Mouse (Mus musculus) brain, embryonic 14.5 days (tissue): ENCODE results near the gene Hist1h2ac.

Source experiments
- CTCF ChIP-seq: fragments of 200-500 bp; IDR thresholded peaks from 2 replicates; pipeline ENCODE4 v1.5.1; 2012; ENCODE audit warnings: inconsistent platforms, mild to moderate bottlenecking, moderate library complexity, borderline replicate concordance; ENCODE audit not compliant: insufficient read depth, insufficient read length; ENCODE audit errors: extremely low read depth
- POLR2A ChIP-seq: fragments of 200-500 bp; IDR thresholded peaks from 2 replicates; pipeline ENCODE4 v1.6.1; 2012; ENCODE audit warnings: mild to moderate bottlenecking, inconsistent platforms, borderline replicate concordance; ENCODE audit not compliant: poor library complexity, insufficient read depth, insufficient read length, severe bottlenecking; ENCODE audit errors: extremely low read depth

DNA sequence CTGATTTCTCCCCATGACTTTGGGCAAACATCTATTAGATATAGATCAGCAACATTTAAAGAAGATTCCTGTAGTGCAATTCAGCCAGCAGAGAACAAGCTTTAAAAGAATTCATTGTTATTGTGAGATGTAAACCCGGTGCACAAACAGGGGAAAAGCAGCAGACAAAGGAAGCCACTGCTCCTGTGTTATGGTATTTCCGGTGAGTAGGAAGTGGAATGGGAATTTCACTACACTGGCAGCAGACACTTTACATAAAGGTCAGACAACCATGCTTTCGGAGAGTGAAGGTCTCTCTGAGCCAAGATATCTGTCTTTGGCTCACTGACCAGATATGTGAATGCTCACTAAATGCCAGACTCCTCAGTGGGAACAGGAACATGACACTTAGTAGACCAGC is 21.2 kb downstream of the Hist1h2ac start:
- TF ChIP-seq POLR2A = no peak
- TF ChIP-seq CTCF = no peak
